Mouse (Mus musculus): ENCODE results near the gene Krtap19-1.

- TF ChIP-seq CTCF (IDR thresholded peaks at IDR 0.05) (no peak), POLR2A (IDR thresholded peaks at IDR 0.05; ENCODE audit: insufficient read depth, low read depth, low read length) (no peak)
These were observed 4.3 kb downstream of the Krtap19-1 start for GRCm38 (mm10) chr16:88864887-88865407.
